Mouse (Mus musculus) megakaryocyte, embryonic 14.5 days (primary cell): ENCODE results near the gene Fgf12. TPM values are rescaled to one million over a fixed set of nuclear protein-coding genes. Genes with fewer than 3 reads are reported as not detected.

Experiments
- H3K27me3 ChIP-seq: replicated peaks from 2 replicates; pipeline ENCODE3; 2012; ENCODE audit warnings: inconsistent platforms
- H3K36me3 ChIP-seq: replicated peaks from 2 replicates; pipeline ENCODE3; 2012; ENCODE audit warnings: low read length, inconsistent platforms, mixed read lengths
- H3K4me1 ChIP-seq: 2 replicates; pipeline ENCODE4 v1.6.1; 2012; ENCODE audit warnings: inconsistent platforms
- H3K4me3 ChIP-seq: replicated peaks from 2 replicates; pipeline ENCODE3; 2012; ENCODE audit warnings: moderate library complexity, mild to moderate bottlenecking, inconsistent platforms
- H3K9me3 ChIP-seq: 2 replicates; pipeline ENCODE4 v1.6.1; 2012; ENCODE audit warnings: inconsistent platforms
- FLI1 ChIP-seq: IDR thresholded peaks from 2 replicates; pipeline ENCODE4 v1.6.1; 2012; ENCODE audit warnings: low read length, inconsistent platforms, mixed read lengths
- GATA1 ChIP-seq: IDR thresholded peaks from 3 replicates; pipeline ENCODE4 v1.6.1; 2012; ENCODE audit warnings: mixed read lengths, low read length, inconsistent platforms, borderline replicate concordance
- polyA plus RNA-seq: library from polyadenylated mRNA; stranded (reverse); fragments of >175 nt; gene quantifications from 2 replicates; pipeline ENCODE4 v1.2.3, GENCODE M21; 2012; ENCODE audit warnings: low replicate concordance; ENCODE audit not compliant: insufficient read depth

Gene Fgf12
- polyA plus RNA-seq, 1 experiment = not detected

- no peaks in the 10 kb centered on the region for H3K9me3 ChIP-seq
- no peaks in the 10 kb centered on the region for H3K27me3 ChIP-seq
- no peaks in the 10 kb centered on the region for H3K36me3 ChIP-seq
- H3K4me3 ChIP-seq = no peak overlapping the region
- no peaks in the 10 kb centered on the region for H3K4me1 ChIP-seq
- TF ChIP-seq FLI1 (no peak), GATA1 (no peak)
Measured at GRCm38 (mm10) chr16:28156443-28156842, 596.4 kb downstream of the Fgf12 start.

GRCm38 (mm10) chr16:28140972-28141371, 611.9 kb downstream of the Fgf12 start:
- H3K27me3 ChIP-seq = no peaks in the 10 kb centered on the region

GRCm38 (mm10) chr16:28127006-28127405, 625.9 kb downstream of the Fgf12 start:
- Histone ChIP-seq H3K36me3 (no peaks in the 10 kb centered on the region), H3K4me1 (no peaks in the 10 kb centered on the region), H3K27me3 (no peaks in the 10 kb centered on the region), H3K4me3 (no peak overlapping the region), H3K9me3 (peaks cover 5% of the 10 kb centered on the region)
- no peak for TF ChIP-seq GATA1
- TF ChIP-seq FLI1 = no peak

More at GRCm38 (mm10) chr16:28140972-28141371, 611.9 kb downstream of the Fgf12 start:
- TF ChIP-seq GATA1 (no peak), FLI1 (no peak)
- no peak overlapping the region for H3K4me3 ChIP-seq
- no peaks in the 10 kb centered on the region for H3K9me3 ChIP-seq
- H3K36me3 ChIP-seq = no peaks in the 10 kb centered on the region
- H3K4me1 ChIP-seq = no peaks in the 10 kb centered on the region

Other genes starting within 250 kb of the Fgf12 start
- not detected in 2 replicates for gene Mb21d2, start 176.6 kb upstream of the Fgf12 start, polyA plus RNA-seq